Comparison of ENCODE assay signal across 8 mouse cellular contexts in genomic region chr4:109676218-109677215, GRCm38 (mm10). TPM values are rescaled to one million over a fixed set of nuclear protein-coding genes. Genes with fewer than 3 reads are reported as not detected.
DNase-seq lines count a peak whose midpoint lies in the region; ATAC-seq and TF ChIP-seq lines count a peak whose summit lies in the region.

Faf1 (plus strand) TSS chr4:109676588.

- ATAC-seq in CD4-positive, CD25-positive, alpha-beta regulatory T cell, adult 4 months: peak; percentile 89
- peak; percentile 97 for ATAC-seq in heart, embryonic 14.5 days (ENCODE audit: insufficient number of reproducible peaks, insufficient read depth, low FRiP score, low read depth)
- ATAC-seq in liver, embryonic 14.5 days (ENCODE audit: insufficient read depth): peak; percentile 97
- peak; percentile 95 for ATAC-seq in neural tube, embryonic 11.5 days (ENCODE audit: insufficient read depth, low FRiP score, low TSS enrichment)
- peak; percentile 98 for ATAC-seq in stomach, postnatal 0 days (ENCODE audit: low FRiP score, low TSS enrichment)

- H3K9ac ChIP-seq in heart, embryonic 14.5 days (ENCODE audit: low read length): peak within 1 kb of the TSS; percentile 93
- H3K9ac ChIP-seq in liver, embryonic 14.5 days (replicated peaks): peak within 1 kb of the TSS; percentile 90
- H3K9ac ChIP-seq in neural tube, embryonic 11.5 days (ENCODE audit: low read length): peak within 1 kb of the TSS; percentile 83
- peak within 1 kb of the TSS; percentile 83 for H3K9ac ChIP-seq in stomach, postnatal 0 days (ENCODE audit: low read length)

- peak; percentile 93 for DNase-seq in c-Kit-negative CD71-positive TER-119-positive erythroid progenitor cells, embryonic 14.5 days (ENCODE audit: low read depth, low spot score)
- peak; percentile 91 for DNase-seq in fibroblast of lung, adult 2 months (ENCODE audit: low read depth)
- peak; percentile 98 to 99 for DNase-seq in kidney, postnatal 25 days
- DNase-seq in liver, embryonic 14.5 days (ENCODE audit: low read depth in 3 of 3, low spot score in 3 of 3): peak; percentile 94 to 95 (median 94)
- DNase-seq in neural tube, embryonic 11.5 days (ENCODE audit: low spot score): peak; percentile 97
- peak; percentile 99 for DNase-seq in stomach, postnatal 0 days (ENCODE audit: low spot score)

- H3K4me3 ChIP-seq in heart, embryonic 14.5 days (ENCODE audit: control insufficient read depth in 1 of 2, insufficient read depth in 1 of 2, low read depth in 1 of 2, low read length in 2 of 2): peak within 1 kb of the TSS; percentile 89 to 90
- peak within 1 kb of the TSS; percentile 79 to 86 for H3K4me3 ChIP-seq in liver, embryonic 14.5 days (ENCODE audit: insufficient read depth in 1 of 2, low read depth in 2 of 2, low read length in 2 of 2)
- H3K4me3 ChIP-seq in neural tube, embryonic 11.5 days (ENCODE audit: low read depth, low read length): peak within 1 kb of the TSS; percentile 86
- peak within 1 kb of the TSS; percentile 82 for H3K4me3 ChIP-seq in stomach, postnatal 0 days (ENCODE audit: low read depth, low read length)

- peak; percentile 56; the same call in 1 of the 2 replicates for TF ChIP-seq CTCF in liver, embryonic 14.5 days (IDR thresholded peaks at IDR 0.05; ENCODE audit: low read depth)
- TF ChIP-seq CTCF in stomach, postnatal 0 days (IDR thresholded peaks at IDR 0.05; ENCODE audit: low read depth): peak; percentile 52

- no peaks in the 10 kb centered on the region for H3K9me3 ChIP-seq in heart, embryonic 14.5 days (ENCODE audit: control insufficient read depth, low read length)
- H3K9me3 ChIP-seq in liver, embryonic 14.5 days (ENCODE audit: control insufficient read depth, low read length): no peaks in the 10 kb centered on the region
- no peaks in the 10 kb centered on the region for H3K9me3 ChIP-seq in neural tube, embryonic 11.5 days (ENCODE audit: control insufficient read depth, low read length)
- no peaks in the 10 kb centered on the region for H3K9me3 ChIP-seq in stomach, postnatal 0 days (ENCODE audit: control insufficient read depth, low read length)

- WGBS in heart, embryonic 14.5 days: under 1% methylated on average over 90 of the region's 107 CpGs
- under 1% methylated on average over 106 of the region's 107 CpGs for WGBS in liver, embryonic 14.5 days (ENCODE audit: insufficient replicate concordance)
- WGBS in neural tube, embryonic 11.5 days: 0% methylated on average over 94 of the region's 107 CpGs
- WGBS in stomach, postnatal 0 days: under 1% methylated on average over 102 of the region's 107 CpGs

- H3K27me3 ChIP-seq in heart, embryonic 14.5 days (ENCODE audit: control insufficient read depth, insufficient read depth, low read length): no peaks in the 10 kb centered on the region
- no peaks in the 10 kb centered on the region for H3K27me3 ChIP-seq in liver, embryonic 14.5 days (ENCODE audit: control insufficient read depth, insufficient read depth, low read length)
- H3K27me3 ChIP-seq in neural tube, embryonic 11.5 days (ENCODE audit: control insufficient read depth, insufficient read depth, low read length): no peaks in the 10 kb centered on the region
- no peaks in the 10 kb centered on the region for H3K27me3 ChIP-seq in stomach, postnatal 0 days (ENCODE audit: control insufficient read depth, insufficient read depth, low read length)

- H3K36me3 ChIP-seq in heart, embryonic 14.5 days (ENCODE audit: control insufficient read depth, insufficient read depth, low read length): no peaks in the 10 kb centered on the region
- no peaks in the 10 kb centered on the region for H3K36me3 ChIP-seq in liver, embryonic 14.5 days (replicated peaks; ENCODE audit: control insufficient read depth, insufficient read depth, low read depth)
- no peaks in the 10 kb centered on the region for H3K36me3 ChIP-seq in neural tube, embryonic 11.5 days (ENCODE audit: control insufficient read depth, insufficient read depth, low read length)
- no peaks in the 10 kb centered on the region for H3K36me3 ChIP-seq in stomach, postnatal 0 days (ENCODE audit: control insufficient read depth, insufficient read depth, low read length)

- peaks cover 0 to 9% of the 10 kb centered on the region in 2 experiments; a peak in 2 of 4 replicates for H3K4me1 ChIP-seq in heart, embryonic 14.5 days (ENCODE audit: control insufficient read depth in 2 of 2, insufficient read depth in 2 of 2, low read length in 2 of 2)
- H3K4me1 ChIP-seq in liver, embryonic 14.5 days (replicated peaks; ENCODE audit: control insufficient read depth in 2 of 2, insufficient read depth in 2 of 2, low read length in 1 of 2): peaks cover 2 to 8% of the 10 kb centered on the region in 2 experiments
- peaks cover 4% of the 10 kb centered on the region; the same call in 1 of the 2 replicates for H3K4me1 ChIP-seq in neural tube, embryonic 11.5 days (ENCODE audit: control insufficient read depth, insufficient read depth, low read length)
- H3K4me1 ChIP-seq in stomach, postnatal 0 days (replicated peaks; ENCODE audit: control insufficient read depth, insufficient read depth): no peaks in the 10 kb centered on the region

- TF ChIP-seq EP300 in liver, embryonic 14.5 days (IDR thresholded peaks at IDR 0.05; ENCODE audit: low read depth): peak; percentile 22; the same call in 1 of the 2 replicates
- TF ChIP-seq EP300 in stomach, postnatal 0 days (optimal IDR thresholded peaks at IDR 0.05): peak; percentile 94

- peak within 1 kb of the TSS; percentile 96 to 97 for H3K27ac ChIP-seq in heart, embryonic 14.5 days (replicated peaks in 1 of 2; ENCODE audit: control insufficient read depth in 1 of 2, insufficient read depth in 1 of 2, low read depth in 2 of 2, low read length in 2 of 2)
- H3K27ac ChIP-seq in liver, embryonic 14.5 days: peak within 1 kb of the TSS; percentile 88
- peak within 1 kb of the TSS; percentile 92 for H3K27ac ChIP-seq in neural tube, embryonic 11.5 days (ENCODE audit: low read depth, low read length)
- H3K27ac ChIP-seq in stomach, postnatal 0 days (replicated peaks): peak within 1 kb of the TSS; percentile 98

- H3K4me2 ChIP-seq in heart, embryonic 14.5 days (ENCODE audit: low read length): peak within 1 kb of the TSS; percentile 80
- H3K4me2 ChIP-seq in liver, embryonic 14.5 days (ENCODE audit: low read depth): peak within 1 kb of the TSS; percentile 84
- peak within 1 kb of the TSS; percentile 71 for H3K4me2 ChIP-seq in neural tube, embryonic 11.5 days (ENCODE audit: low read depth)
- peak within 1 kb of the TSS; percentile 60 for H3K4me2 ChIP-seq in stomach, postnatal 0 days (replicated peaks; ENCODE audit: low read depth)

RNA-seq across cellular contexts. Expression of gene Faf1, which starts in this region (rescaled TPM):
- polyA plus RNA-seq in CD4-positive, CD25-positive, alpha-beta regulatory T cell, adult 4 months (2017; shearing (Covaris generic)): 1 to 10 TPM; 3.2 to 7.3 TPM
- 27.5 and 29.9 TPM in 2 replicates for polyA plus RNA-seq in heart, embryonic 14.5 days (2014; fragmentation: Nextera tagmentation; extraction: Ambion mirVana)
- polyA plus RNA-seq in liver, embryonic 14.5 days (2012; rRNA removed): 4.1 and 7.3 TPM in 2 replicates
- 16.6 and 19.2 TPM in 2 replicates for polyA plus RNA-seq in liver, embryonic 14.5 days (2014; fragmentation: Nextera tagmentation; extraction: Ambion mirVana)
- 43.3 and 45.5 TPM in 2 replicates for polyA plus RNA-seq in neural tube, embryonic 11.5 days (2014; fragmentation: Nextera tagmentation; extraction: Ambion mirVana)
- polyA plus RNA-seq in stomach, postnatal 0 days (2015; fragmentation: Nextera tagmentation; extraction: Ambion mirVana): 20.8 and 22.4 TPM in 2 replicates

Comparison
In these comparisons a context has a peak if more than half of its experiments do, and no peak if none do; other contexts are left out.
1. Peak in every context shown above with its lines: DNase-seq, ATAC-seq, H3K4me3 ChIP-seq and H3K27ac ChIP-seq.